Mouse (Mus musculus) thymus, postnatal 25 days (tissue): Measurements from ENCODE around the gene Fuz.
"Not testable (repeated sequence)": the region's sequence is repeated elsewhere in the genome, so short reads cannot be mapped to it uniquely, and the experiment has no call there.

Experiments used
- DNase-seq: peaks from one replicate; pipeline ENCODE4 v3.0.0; 2022

Fuz gene

GRCm38 (mm10) chr7:44861429-44861816, 34.5 kb upstream of the Fuz start:
- DNase-seq: no peak

- no peak for DNase-seq
These were observed 33.4 kb upstream of the Fuz start for GRCm38 (mm10) chr7:44862434-44862833.

GRCm38 (mm10) chr7:44863210-44863609, 32.7 kb upstream of the Fuz start:
- no peak for DNase-seq

GRCm38 (mm10) chr7:44863982-44864494, 31.8 kb upstream of the Fuz start:
- DNase-seq: no peak

DNA sequence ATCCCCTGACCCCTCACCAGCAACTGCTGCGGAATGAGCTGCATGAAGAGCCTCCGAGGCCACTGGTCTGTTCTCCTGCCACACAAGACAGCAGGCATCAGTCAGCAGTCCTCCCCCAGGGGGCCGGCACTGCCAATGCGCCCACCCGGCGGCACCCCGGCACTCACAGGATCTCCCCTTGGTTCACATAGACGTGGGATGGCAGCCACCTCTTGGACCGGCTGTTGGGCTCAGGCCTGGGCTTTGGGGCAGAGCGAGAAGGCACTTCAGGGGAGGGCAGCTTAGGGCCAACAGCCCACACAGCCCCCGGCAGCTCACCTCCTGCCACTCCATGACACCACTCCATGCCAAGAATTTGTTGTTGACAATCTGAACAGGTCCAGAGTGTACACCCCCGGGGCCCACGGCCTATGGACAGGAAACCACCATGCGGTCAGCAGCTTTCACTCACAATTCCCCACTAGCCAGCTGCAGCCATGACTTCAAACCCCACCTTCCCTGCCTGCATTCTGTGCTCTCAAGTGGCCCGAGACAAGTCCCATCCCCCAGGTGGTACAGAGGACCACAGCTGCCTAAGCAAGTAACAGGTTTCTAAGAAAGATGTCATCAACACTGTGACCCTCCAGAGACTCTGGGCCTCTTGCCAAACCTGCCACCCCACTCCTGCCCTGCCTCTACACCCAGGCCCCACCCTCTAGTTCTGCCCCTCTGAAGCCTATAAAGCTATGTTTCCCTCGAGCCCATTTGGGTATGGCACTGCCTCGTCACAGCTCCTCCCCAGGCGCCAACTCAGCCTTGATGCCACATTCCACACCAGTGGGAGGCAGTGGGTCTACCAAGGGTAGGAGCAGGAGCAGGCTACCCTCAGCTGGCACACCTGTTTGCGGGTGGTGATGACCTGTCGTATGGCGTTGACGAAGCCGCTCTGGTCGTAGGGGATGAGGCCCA, 31.0 kb upstream of the Fuz start:
- DNase-seq: no peak

- no peak for DNase-seq
These were observed 29.4 kb upstream of the Fuz start for GRCm38 (mm10) chr7:44866276-44867009.

DNA sequence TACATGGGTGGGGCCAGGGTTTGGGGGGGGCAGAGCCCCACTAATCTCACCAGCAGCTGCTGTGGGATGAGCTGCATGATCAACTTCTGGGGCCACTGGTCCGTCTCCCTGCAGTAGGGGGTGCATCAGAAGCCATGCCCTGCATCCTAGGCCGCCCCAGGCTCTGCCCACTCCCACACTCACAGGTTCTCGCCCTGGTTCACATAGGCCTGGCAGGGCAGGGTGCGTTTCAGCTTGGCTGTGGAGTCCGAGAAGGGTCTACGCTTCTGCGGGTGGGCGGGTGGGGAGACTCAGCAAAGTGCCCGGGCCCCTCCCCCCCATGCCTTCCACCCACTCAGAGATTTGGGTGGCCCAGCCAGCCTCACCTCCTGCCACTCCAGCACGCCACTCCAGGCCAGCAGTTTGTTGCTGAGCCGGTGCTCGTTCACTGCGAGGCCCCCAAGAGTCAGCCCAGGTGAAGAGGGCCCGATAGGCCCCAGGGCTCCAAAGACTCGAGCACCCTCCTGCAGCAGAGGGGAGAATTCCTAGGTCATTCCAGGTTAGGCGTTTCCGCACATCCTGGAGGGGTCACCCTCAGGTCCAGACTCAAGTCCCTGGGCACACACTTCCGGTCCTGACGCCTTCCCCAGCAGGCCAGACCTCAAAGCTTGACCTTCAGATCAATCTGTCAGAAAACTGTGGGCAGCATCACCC, 28.7 kb upstream of the Fuz start:
- DNase-seq: no peak

- no peak for DNase-seq
These were observed 28.1 kb upstream of the Fuz start for GRCm38 (mm10) chr7:44867802-44868201.

DNA sequence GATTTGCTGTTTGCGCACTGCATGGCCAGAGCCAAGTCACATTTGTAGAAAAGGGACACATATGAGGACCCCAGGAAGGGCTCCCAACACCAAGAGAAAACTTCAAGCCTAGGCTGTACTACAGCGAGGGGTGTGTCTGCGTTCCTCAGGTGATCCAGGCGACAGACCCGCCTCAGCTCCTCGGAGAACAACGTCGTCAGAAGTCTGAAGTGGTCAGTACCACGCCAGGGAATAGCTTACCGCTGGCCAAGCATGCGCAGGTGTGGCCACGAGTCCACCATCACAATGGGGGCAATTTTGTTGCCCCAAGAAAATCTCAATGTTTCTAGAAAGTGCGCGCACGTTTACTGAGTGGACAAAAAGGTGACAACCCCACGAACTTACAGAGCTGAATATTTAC, 27.4 kb upstream of the Fuz start:
- no peak for DNase-seq

DNA sequence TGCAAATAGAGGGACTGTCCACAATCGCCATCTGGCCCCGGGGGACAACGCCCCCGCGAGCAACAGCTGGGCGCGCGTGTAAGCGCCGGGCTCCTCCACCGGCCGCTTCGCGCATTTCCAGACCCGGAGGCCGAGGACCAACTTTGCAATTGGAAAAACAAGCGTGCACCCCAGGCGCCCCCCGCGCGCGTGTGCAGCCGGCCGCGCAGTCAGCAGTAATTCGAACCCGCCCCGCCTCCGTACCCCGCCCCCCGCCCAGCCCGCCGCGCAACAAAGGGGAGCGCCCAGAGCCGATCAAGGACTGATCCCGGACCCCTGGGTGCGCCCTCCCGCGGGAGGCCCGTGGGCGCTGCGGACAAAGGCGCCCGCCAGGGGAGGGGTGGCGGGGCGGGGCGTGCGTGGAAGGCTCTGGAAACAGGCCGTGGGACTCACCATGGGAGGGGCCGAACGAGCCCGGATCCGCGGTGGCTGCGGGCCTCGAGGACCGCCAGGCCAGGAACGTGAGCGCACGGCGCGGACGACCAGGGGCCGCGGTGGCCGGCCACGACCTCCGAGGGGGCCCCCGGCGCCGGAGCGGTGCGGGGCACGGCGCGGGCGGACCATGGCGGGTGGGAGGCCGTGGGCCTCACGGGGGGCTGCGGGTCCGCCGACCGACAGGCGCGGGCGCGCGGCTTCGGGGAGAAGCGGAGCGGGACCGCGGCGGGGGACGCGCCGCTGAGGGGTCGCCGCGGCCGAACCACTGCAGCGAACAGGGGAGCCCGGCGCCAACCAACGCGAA, 26.8 kb upstream of the Fuz start:
- DNase-seq: peak; percentile 64

GRCm38 (mm10) chr7:44869697-44870528, 26.0 kb upstream of the Fuz start, which contains the start of gene Ptov1:
TSS of gene Ptov1 (minus strand) at chr7:44869788.
- DNase-seq: peak; percentile 86

- no peak for DNase-seq
These were observed 25.3 kb upstream of the Fuz start for GRCm38 (mm10) chr7:44870614-44871013.

GRCm38 (mm10) chr7:44871181-44871580, 24.7 kb upstream of the Fuz start:
- no peak for DNase-seq

GRCm38 (mm10) chr7:44871774-44872173, 24.1 kb upstream of the Fuz start:
- DNase-seq: not testable (repeated sequence)

DNA sequence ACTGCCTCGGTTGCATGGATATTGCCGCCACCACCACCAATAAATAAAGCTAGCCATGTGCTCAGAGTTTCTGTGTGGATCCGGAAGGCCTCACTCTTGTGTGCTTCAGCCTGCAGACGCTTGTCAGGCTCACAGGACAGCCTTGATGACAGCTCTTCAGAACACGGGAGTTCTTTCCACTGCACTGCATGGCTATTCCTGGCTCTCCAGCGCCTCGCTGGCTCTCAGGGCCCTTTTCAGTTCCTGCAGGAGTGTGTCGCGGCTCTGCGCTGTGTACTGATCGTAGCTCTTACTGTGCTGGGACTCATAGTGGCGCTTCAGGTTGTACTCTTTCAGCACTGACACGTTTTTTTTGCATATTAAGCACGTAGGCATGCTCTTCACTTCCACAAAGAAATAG, 18.0 kb upstream of the Fuz start:
- no peak for DNase-seq

DNA sequence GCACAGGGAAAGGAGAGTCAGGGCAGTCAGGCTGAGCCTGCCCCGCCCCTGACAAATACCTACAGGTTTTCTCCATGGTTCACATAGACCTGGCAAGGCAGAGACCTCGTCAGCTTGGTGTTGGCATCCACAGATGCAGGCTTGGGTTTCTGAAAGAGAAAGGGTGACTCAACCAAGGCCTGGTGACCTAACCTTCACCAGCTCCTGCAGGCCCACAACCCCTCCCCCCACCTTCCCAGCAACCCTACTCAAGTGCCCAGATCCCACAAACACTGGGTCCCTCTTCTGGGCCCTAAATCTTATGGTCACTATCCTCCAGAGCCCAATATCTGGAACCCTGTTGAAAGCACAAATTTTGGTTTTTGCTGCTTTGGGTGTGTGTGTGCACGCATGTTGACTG, 12.8 kb upstream of the Fuz start:
- no peak for DNase-seq

DNA sequence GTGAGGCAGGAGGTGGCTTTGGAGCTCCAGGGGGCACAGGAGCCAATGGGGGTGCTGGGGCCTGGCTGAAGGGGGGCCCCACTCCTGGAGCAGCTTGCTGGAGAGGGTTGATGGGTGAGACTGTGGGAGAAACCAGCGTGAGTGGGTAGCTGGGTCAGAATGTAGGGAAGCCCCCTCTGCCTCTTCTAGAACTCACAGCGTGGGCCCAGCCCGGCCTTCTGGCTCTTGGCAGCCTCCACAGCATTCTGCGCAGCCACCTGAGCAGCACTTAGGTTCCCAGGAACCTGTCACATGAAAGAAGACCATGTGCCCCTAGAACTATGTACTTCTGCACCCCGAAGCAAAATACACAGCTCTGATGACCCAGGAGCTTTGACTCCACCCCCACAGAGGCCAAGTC, 11.2 kb upstream of the Fuz start:
- DNase-seq: no peak

GRCm38 (mm10) chr7:44886964-44887363, 8.9 kb upstream of the Fuz start:
- DNase-seq: no peak

DNA sequence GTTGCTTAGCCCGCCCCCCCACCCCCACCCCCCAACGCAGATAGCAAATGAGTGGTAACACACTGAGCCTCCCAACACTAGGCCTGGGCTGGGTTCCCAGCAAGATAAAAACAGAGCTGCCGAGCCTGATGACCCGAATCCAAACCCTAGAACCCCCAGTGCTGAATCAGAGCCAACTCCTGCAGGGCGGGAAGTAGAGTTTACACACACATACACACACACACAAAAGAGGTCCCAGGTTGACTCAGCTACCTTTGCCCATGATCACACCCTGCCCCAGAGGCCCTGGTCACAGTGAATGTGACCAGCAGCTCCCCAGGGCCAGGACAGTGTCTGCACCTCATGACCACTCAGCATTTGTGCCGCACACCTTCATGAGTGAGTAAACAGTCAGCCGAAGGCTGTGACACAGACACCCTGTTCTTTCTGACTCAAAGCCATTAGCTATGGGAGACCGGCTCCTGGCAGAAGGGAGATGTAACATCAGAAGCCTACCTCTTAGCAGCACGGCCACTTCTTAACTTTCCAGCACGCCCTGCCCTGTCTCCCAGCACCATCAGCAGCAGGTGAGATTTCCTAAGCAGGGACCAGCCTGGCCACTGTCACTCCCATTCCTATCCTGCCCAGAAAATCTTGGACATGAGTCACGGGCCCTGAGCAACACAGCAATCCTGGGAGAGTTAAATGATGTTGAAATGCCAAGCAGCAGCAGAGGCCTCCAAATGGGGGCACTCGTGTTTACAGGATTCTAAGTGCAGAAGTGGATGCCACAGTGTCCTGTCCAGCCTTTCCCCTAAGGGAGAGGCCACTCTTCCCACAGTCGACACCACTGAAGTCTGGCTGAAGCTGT, 7.4 kb upstream of the Fuz start:
- no peak for DNase-seq

- DNase-seq: no peak
These were observed 5.7 kb upstream of the Fuz start for GRCm38 (mm10) chr7:44890180-44890579.
